Comparison of ENCODE assay signal across 24 mouse cellular contexts in genomic region chr1:51892005-51892404, GRCm38 (mm10).
"Had no signal": no experiment of that assay in that cellular context is flagged by ENCODE, and none has a peak within 500 bp of the region (broad histone marks: within the 10 kb centered on the region; RNA-seq: fewer than 3 reads in every experiment).

No protein-coding gene starts in this region.

- H3K4me2 ChIP-seq: heart, embryonic 12.5 days; hindbrain, embryonic 12.5 days; hindbrain, embryonic 14.5 days; kidney, embryonic 15.5 days; limb, embryonic 13.5 days; limb, embryonic 15.5 days had no signal

- H3K27me3 ChIP-seq: heart, embryonic 12.5 days; hindbrain, embryonic 12.5 days; kidney, embryonic 15.5 days; limb, embryonic 13.5 days; limb, embryonic 15.5 days had no signal

- ATAC-seq: hindbrain, postnatal 0 days; intestine, embryonic 16.5 days had no signal

- H3K9me3 ChIP-seq: heart, embryonic 10.5 days; heart, embryonic 12.5 days; hindbrain, embryonic 10.5 days; hindbrain, embryonic 12.5 days; kidney, embryonic 15.5 days; limb, embryonic 13.5 days; limb, embryonic 15.5 days had no signal

- H3K9ac ChIP-seq: heart, embryonic 12.5 days; hindbrain, embryonic 12.5 days; hindbrain, embryonic 14.5 days; kidney, embryonic 15.5 days; limb, embryonic 13.5 days; limb, embryonic 15.5 days had no signal

- H3K36me3 ChIP-seq: heart, embryonic 10.5 days; heart, embryonic 12.5 days; hindbrain, embryonic 10.5 days; hindbrain, embryonic 12.5 days; kidney, embryonic 15.5 days; limb, embryonic 13.5 days; limb, embryonic 15.5 days had no signal

- H3K27ac ChIP-seq: heart, embryonic 10.5 days; hindbrain, embryonic 10.5 days; hindbrain, embryonic 12.5 days; hindbrain, embryonic 14.5 days; hindbrain, postnatal 0 days; kidney, embryonic 15.5 days; kidney, postnatal 0 days; limb, embryonic 15.5 days had no signal

- H3K4me3 ChIP-seq: heart, embryonic 10.5 days; heart, embryonic 12.5 days; hindbrain, embryonic 10.5 days; hindbrain, embryonic 12.5 days; kidney, embryonic 15.5 days; limb, embryonic 13.5 days; limb, embryonic 15.5 days had no signal

- DNase-seq: gastrocnemius, postnatal 14 days; gastrocnemius, postnatal 36 days; heart, adult 18-20 months; heart, postnatal 10 days; heart, postnatal 4 days; kidney, adult 11 months; kidney, adult 2 months; kidney, adult 9 months; kidney, postnatal 14 days; kidney, postnatal 36 days; layer of hippocampus, adult 9-11 months; layer of hippocampus, postnatal 36 days; left cerebral cortex, postnatal 4 days had no signal
